Mouse (Mus musculus): ENCODE measurements around the gene Xrcc5. TPM values are rescaled to one million over a fixed set of nuclear protein-coding genes. Genes with fewer than 3 reads are reported as not detected.

The Xrcc5 gene
- polyA plus RNA-seq, 1 experiment from 2014 or later = 10.3 TPM

GRCm38 (mm10) chr1:72309744-72310424, 2.7 kb downstream of the Xrcc5 start:
- ATAC-seq (no peak), DNase-seq (no peak)
- H3K36me3 ChIP-seq (replicated peaks; ENCODE audit: insufficient read depth, low read length) = no peaks in the 10 kb centered on the region
- no peak overlapping the region for H3K4me3 ChIP-seq (ENCODE audit: low read depth, low read length)
- no peaks in the 10 kb centered on the region for H3K9me3 ChIP-seq (ENCODE audit: low read length)
- no peak for TF ChIP-seq EP300 (IDR thresholded peaks at IDR 0.05; ENCODE audit: low read depth)
- TF ChIP-seq CTCF (IDR thresholded peaks at IDR 0.05; ENCODE audit: low read depth) = no peak
- 83% methylated on average over 6 of the region's 6 CpGs for whole genome bisulfite sequencing (ENCODE audit: insufficient replicate concordance)
- H3K27ac ChIP-seq (ENCODE audit: low read depth) = no peak overlapping the region
- H3K9ac ChIP-seq (replicated peaks) = no peak overlapping the region
- H3K4me1 ChIP-seq (ENCODE audit: insufficient read depth) = peaks cover 12% of the 10 kb centered on the region
- no peaks in the 10 kb centered on the region for H3K27me3 ChIP-seq (ENCODE audit: insufficient read depth, low read length)
- H3K4me2 ChIP-seq (ENCODE audit: low read depth, low read length) = no peak overlapping the region

- WGBS (ENCODE audit: insufficient replicate concordance) = 82% methylated on average over 9 of the region's 9 CpGs
- Histone ChIP-seq H3K27ac (ENCODE audit: low read depth) (no peak overlapping the region), H3K9me3 (ENCODE audit: low read length) (no peaks in the 10 kb centered on the region), H3K4me2 (ENCODE audit: low read depth, low read length) (no peak overlapping the region), H3K4me3 (ENCODE audit: low read depth, low read length) (no peak overlapping the region), H3K9ac (replicated peaks) (no peak overlapping the region), H3K27me3 (ENCODE audit: insufficient read depth, low read length) (no peaks in the 10 kb centered on the region), H3K36me3 (replicated peaks; ENCODE audit: insufficient read depth, low read length) (0 out of 2 replicates have a peak, but pooled peaks cover 4% of the 10 kb centered on the region), H3K4me1 (ENCODE audit: insufficient read depth) (peaks cover 8% of the 10 kb centered on the region; the same call in 1 of the 2 replicates)
- no peak for TF ChIP-seq CTCF (IDR thresholded peaks at IDR 0.05; ENCODE audit: low read depth)
- TF ChIP-seq EP300 (IDR thresholded peaks at IDR 0.05; ENCODE audit: low read depth) = no peak
- ATAC-seq = no peak
- DNase-seq = no peak
Observed at GRCm38 (mm10) chr1:72312701-72313398, 5.6 kb downstream of the Xrcc5 start.

- no peak for DNase-seq
- 0 out of 2 replicates have a peak, but pooled peaks cover 4% of the 10 kb centered on the region for H3K36me3 ChIP-seq (replicated peaks; ENCODE audit: insufficient read depth, low read length)
- WGBS (ENCODE audit: insufficient replicate concordance) = 63% methylated on average over 5 of the region's 5 CpGs
Observed at GRCm38 (mm10) chr1:72313399-72314039, 6.3 kb downstream of the Xrcc5 start.

GRCm38 (mm10) chr1:72315447-72315846, 8.2 kb downstream of the Xrcc5 start:
- TF ChIP-seq CTCF (IDR thresholded peaks at IDR 0.05; ENCODE audit: low read depth) (no peak), EP300 (IDR thresholded peaks at IDR 0.05; ENCODE audit: low read depth) (no peak)
- 86% methylated on average over 4 of the region's 4 CpGs for WGBS (ENCODE audit: insufficient replicate concordance)
- no peak for DNase-seq
- Histone ChIP-seq H3K9me3 (ENCODE audit: low read length) (no peaks in the 10 kb centered on the region), H3K4me3 (ENCODE audit: low read depth, low read length) (no peak overlapping the region), H3K36me3 (replicated peaks; ENCODE audit: insufficient read depth, low read length) (peaks cover 11% of the 10 kb centered on the region), H3K27ac (ENCODE audit: low read depth) (no peak overlapping the region), H3K9ac (replicated peaks) (no peak overlapping the region), H3K4me2 (ENCODE audit: low read depth, low read length) (no peak overlapping the region), H3K27me3 (ENCODE audit: insufficient read depth, low read length) (no peaks in the 10 kb centered on the region), H3K4me1 (ENCODE audit: insufficient read depth) (peaks cover 4% of the 10 kb centered on the region; the same call in 1 of the 2 replicates)
- ATAC-seq = no peak

More at GRCm38 (mm10) chr1:72313399-72314039, 6.3 kb downstream of the Xrcc5 start:
- Histone ChIP-seq H3K27ac (ENCODE audit: low read depth) (no peak overlapping the region), H3K4me2 (ENCODE audit: low read depth, low read length) (no peak overlapping the region), H3K9ac (replicated peaks) (no peak overlapping the region), H3K4me1 (ENCODE audit: insufficient read depth) (peaks cover 4% of the 10 kb centered on the region; the same call in 1 of the 2 replicates), H3K4me3 (ENCODE audit: low read depth, low read length) (no peak overlapping the region), H3K27me3 (ENCODE audit: insufficient read depth, low read length) (no peaks in the 10 kb centered on the region), H3K9me3 (ENCODE audit: low read length) (no peaks in the 10 kb centered on the region)
- ATAC-seq = no peak
- no peak for TF ChIP-seq EP300 (IDR thresholded peaks at IDR 0.05; ENCODE audit: low read depth)
- peak; percentile 82 for TF ChIP-seq CTCF (IDR thresholded peaks at IDR 0.05; ENCODE audit: low read depth)

- H3K9ac ChIP-seq (replicated peaks) = no peak overlapping the region
- peaks cover 4% of the 10 kb centered on the region; the same call in 1 of the 2 replicates for H3K4me1 ChIP-seq (ENCODE audit: insufficient read depth)
- WGBS (ENCODE audit: insufficient replicate concordance) = 78% methylated on average over 8 of the region's 8 CpGs
- no peak overlapping the region for H3K4me3 ChIP-seq (ENCODE audit: low read depth, low read length)
- TF ChIP-seq CTCF (IDR thresholded peaks at IDR 0.05; ENCODE audit: low read depth) (no peak), EP300 (IDR thresholded peaks at IDR 0.05; ENCODE audit: low read depth) (no peak)
- H3K36me3 ChIP-seq (replicated peaks; ENCODE audit: insufficient read depth, low read length) = peaks cover 15% of the 10 kb centered on the region
- ATAC-seq (no peak), DNase-seq (no peak)
- no peak overlapping the region for H3K4me2 ChIP-seq (ENCODE audit: low read depth, low read length)
- no peaks in the 10 kb centered on the region for H3K27me3 ChIP-seq (ENCODE audit: insufficient read depth, low read length)
- no peaks in the 10 kb centered on the region for H3K9me3 ChIP-seq (ENCODE audit: low read length)
- no peak overlapping the region for H3K27ac ChIP-seq (ENCODE audit: low read depth)
Observed at GRCm38 (mm10) chr1:72316409-72316808, 9.2 kb downstream of the Xrcc5 start.

GRCm38 (mm10) chr1:72316901-72317300, 9.7 kb downstream of the Xrcc5 start:
- no peak for TF ChIP-seq EP300 (IDR thresholded peaks at IDR 0.05; ENCODE audit: low read depth)
- TF ChIP-seq CTCF (IDR thresholded peaks at IDR 0.05; ENCODE audit: low read depth) = no peak
- H3K4me3 ChIP-seq (ENCODE audit: low read depth, low read length) = no peak overlapping the region
- peaks cover 4% of the 10 kb centered on the region; the same call in 1 of the 2 replicates for H3K4me1 ChIP-seq (ENCODE audit: insufficient read depth)
- peaks cover 15% of the 10 kb centered on the region for H3K36me3 ChIP-seq (replicated peaks; ENCODE audit: insufficient read depth, low read length)
- no peak overlapping the region for H3K27ac ChIP-seq (ENCODE audit: low read depth)
- no peak overlapping the region for H3K9ac ChIP-seq (replicated peaks)
- 60% methylated on average over 7 of the region's 7 CpGs for WGBS (ENCODE audit: insufficient replicate concordance)
- H3K9me3 ChIP-seq (ENCODE audit: low read length) = no peaks in the 10 kb centered on the region
- no peak overlapping the region for H3K4me2 ChIP-seq (ENCODE audit: low read depth, low read length)
- ATAC-seq (no peak), DNase-seq (no peak)
- no peaks in the 10 kb centered on the region for H3K27me3 ChIP-seq (ENCODE audit: insufficient read depth, low read length)
